Mouse (Mus musculus) cerebellum, adult 2 months (tissue): Measurements from ENCODE around the gene Fam129c.
A peak's percentile ranks its signal among the peaks of the same experiment; 100 is the strongest.

Experiments
- CTCF ChIP-seq: fragments of 200-500 bp; IDR thresholded peaks from 2 replicates; pipeline ENCODE4 v1.5.1; 2011; ENCODE audit warnings: low read depth, mild to moderate bottlenecking, control low read depth, low read length, moderate library complexity, borderline replicate concordance; ENCODE audit not compliant: insufficient read depth
- POLR2A ChIP-seq: fragments of 200-500 bp; IDR thresholded peaks from 2 replicates; pipeline ENCODE4 v1.6.1; 2011; ENCODE audit warnings: low read length, control low read depth, borderline replicate concordance; ENCODE audit not compliant: insufficient read depth

- TF ChIP-seq CTCF, result no peak
- peak; percentile 74; the same call in 1 of the 2 replicates for TF ChIP-seq POLR2A
Measured at GRCm38 (mm10) chr8:71591471-71592373, 5.7 kb upstream of the Fam129c start, which contains the start of gene Pgls.
